Mouse (Mus musculus) heart, adult 9 months (tissue): ENCODE data around the gene Myocos.
A peak's percentile ranks its signal among the peaks of the same experiment; 100 is the strongest.
"Not testable (repeated sequence)": the region's sequence is repeated elsewhere in the genome, so short reads cannot be mapped to it uniquely, and the experiment has no call there.

Source experiments
- DNase-seq, 2 experiments: peaks; one replicate each; pipeline ENCODE4 v3.0.0; 2022; ENCODE audit warnings: low spot score in 2 of 2

The Myocos gene

GRCm38 (mm10) chr1:162658119-162658518, at the start of gene Myocos:
Gene Myocos (minus strand): TSS chr1:162658219.
- DNase-seq: no peak

- no peak for DNase-seq
Measured at GRCm38 (mm10) chr1:162700389-162701066, 42.5 kb upstream of the Myocos start.

- DNase-seq: no peak
Measured at GRCm38 (mm10) chr1:162697866-162698265, 39.8 kb upstream of the Myocos start.

- no peak for DNase-seq
Measured at GRCm38 (mm10) chr1:162693721-162694120, 35.7 kb upstream of the Myocos start.

GRCm38 (mm10) chr1:162665486-162666174, 7.6 kb upstream of the Myocos start:
- DNase-seq: no peak

- peak; percentile 55 to 69 for DNase-seq
Measured at GRCm38 (mm10) chr1:162664826-162665475, 6.9 kb upstream of the Myocos start.

- DNase-seq: peak; percentile 41 to 69
Measured at GRCm38 (mm10) chr1:162660276-162660860, 2.3 kb upstream of the Myocos start.

- no peak for DNase-seq
Measured at GRCm38 (mm10) chr1:162648416-162648815, 9.6 kb downstream of the Myocos start.

GRCm38 (mm10) chr1:162646083-162646686, 11.8 kb downstream of the Myocos start:
- no peak for DNase-seq

GRCm38 (mm10) chr1:162643752-162644151, 14.3 kb downstream of the Myocos start:
- peak; percentile 93 to 94 for DNase-seq

- DNase-seq: no peak
Measured at GRCm38 (mm10) chr1:162642591-162642990, 15.4 kb downstream of the Myocos start.

GRCm38 (mm10) chr1:162639861-162640260, 18.2 kb downstream of the Myocos start:
- DNase-seq: no peak

- peak; percentile 25 to 27 for DNase-seq
Measured at GRCm38 (mm10) chr1:162639051-162639750, 18.8 kb downstream of the Myocos start, which contains the start of gene Myoc. Gene Myoc (plus strand): TSS chr1:162639155.

GRCm38 (mm10) chr1:162638535-162638934, 19.5 kb downstream of the Myocos start:
- no peak for DNase-seq

GRCm38 (mm10) chr1:162636516-162636915, 21.5 kb downstream of the Myocos start:
- no peak for DNase-seq

GRCm38 (mm10) chr1:162635291-162635931, 22.6 kb downstream of the Myocos start:
- DNase-seq: peak; percentile 70 to 76

- not testable (repeated sequence) for DNase-seq
Measured at GRCm38 (mm10) chr1:162628326-162628725, 29.7 kb downstream of the Myocos start.

- DNase-seq: not testable (repeated sequence)
Measured at GRCm38 (mm10) chr1:162627821-162628220, 30.2 kb downstream of the Myocos start.

- DNase-seq: no peak
Measured at GRCm38 (mm10) chr1:162625229-162625628, 32.8 kb downstream of the Myocos start.

GRCm38 (mm10) chr1:162623895-162624294, 34.1 kb downstream of the Myocos start:
- no peak for DNase-seq

- DNase-seq: no peak
Measured at GRCm38 (mm10) chr1:162620487-162620886, 37.5 kb downstream of the Myocos start.
